Mouse (Mus musculus) myocyte (in vitro differentiated cells): Measurements from ENCODE around the gene Otop3. TPM values are rescaled to one million over a fixed set of nuclear protein-coding genes. Genes with fewer than 3 reads are reported as not detected.
A peak's percentile ranks its signal among the peaks of the same experiment; 100 is the strongest.

Source experiments
- H3K27me3 ChIP-seq: one replicate; pipeline ENCODE4 v1.6.1; 2011; ENCODE audit not compliant: control insufficient read depth, insufficient read depth, insufficient read length
- H3K36me3 ChIP-seq: one replicate; pipeline ENCODE4 v1.6.1; 2011; ENCODE audit not compliant: control insufficient read depth, insufficient read depth
- H3K4me2 ChIP-seq: one replicate; pipeline ENCODE4 v1.6.1; 2011; ENCODE audit warnings: low read depth, control low read depth
- H3K4me3 ChIP-seq: one replicate; pipeline ENCODE4 v1.5.1; 2011; ENCODE audit warnings: mild to moderate bottlenecking, control low read depth, moderate library complexity
- H3K79me2 ChIP-seq: one replicate; pipeline ENCODE4 v1.6.1; 2011; ENCODE audit not compliant: control insufficient read depth, insufficient read depth
- H3ac ChIP-seq: one replicate; pipeline ENCODE4 v1.6.1; 2011; ENCODE audit not compliant: control insufficient read depth, insufficient read length
- CEBPB ChIP-seq: IDR thresholded peaks from 2 replicates; pipeline ENCODE4 v1.6.1; 2011; ENCODE audit warnings: mild to moderate bottlenecking, moderate library complexity; ENCODE audit not compliant: poor library complexity, insufficient read depth, severe bottlenecking
- E2F4 ChIP-seq: IDR thresholded peaks from one replicate; pipeline ENCODE4 v1.6.1; 2011; ENCODE audit warnings: mild to moderate bottlenecking, control low read depth, moderate library complexity; ENCODE audit not compliant: insufficient read depth
- MAX ChIP-seq: IDR thresholded peaks from one replicate; pipeline ENCODE4 v1.6.1; 2011; ENCODE audit warnings: low read depth, mild to moderate bottlenecking, control low read depth
- MYOD1 ChIP-seq, 3 experiments: IDR thresholded peaks; one replicate each; pipeline ENCODE4 v1.6.1; 2011; ENCODE audit warnings: control low read depth in 2 of 3, low read depth in 2 of 3, mild to moderate bottlenecking in 2 of 3, moderate library complexity in 1 of 3; ENCODE audit not compliant: insufficient read length in 2 of 3, control insufficient read depth in 1 of 3
- MYOG ChIP-seq, 3 experiments: IDR thresholded peaks; one replicate each; pipeline ENCODE4 v1.6.1; 2011; ENCODE audit warnings: control low read depth in 2 of 3, low read depth in 2 of 3, mild to moderate bottlenecking in 2 of 3; ENCODE audit not compliant: insufficient read length in 2 of 3, control insufficient read depth in 1 of 3, insufficient read depth in 1 of 3
- POLR2A ChIP-seq: IDR thresholded peaks from one replicate; pipeline ENCODE4 v1.6.1; 2011; ENCODE audit warnings: low read depth, mild to moderate bottlenecking, control low read depth, moderate library complexity; ENCODE audit not compliant: insufficient read length
- POLR2AphosphoS2 ChIP-seq: IDR thresholded peaks from one replicate; pipeline ENCODE4 v1.6.1; 2011; ENCODE audit warnings: low read depth, control low read depth; ENCODE audit not compliant: insufficient read length
- REST ChIP-seq: IDR thresholded peaks from one replicate; pipeline ENCODE4 v1.6.1; 2011; ENCODE audit warnings: mild to moderate bottlenecking, control low read depth, moderate library complexity; ENCODE audit not compliant: insufficient read depth, insufficient read length
- SRF ChIP-seq: IDR thresholded peaks from one replicate; pipeline ENCODE4 v1.6.1; 2011; ENCODE audit warnings: low read depth; ENCODE audit not compliant: control insufficient read depth, insufficient read length
- TCF12 ChIP-seq: IDR thresholded peaks from one replicate; pipeline ENCODE4 v1.6.1; 2011; ENCODE audit warnings: mild to moderate bottlenecking, control low read depth; ENCODE audit not compliant: poor library complexity, insufficient read depth, severe bottlenecking
- TCF3 ChIP-seq: IDR thresholded peaks from one replicate; pipeline ENCODE4 v1.6.1; 2011; ENCODE audit warnings: low read depth, control low read depth; ENCODE audit not compliant: insufficient read length
- USF1 ChIP-seq: IDR thresholded peaks from one replicate; pipeline ENCODE4 v1.6.1; 2011; ENCODE audit warnings: low read depth, mild to moderate bottlenecking, control low read depth, moderate library complexity
- polyA plus RNA-seq: library from polyadenylated mRNA; unstranded; fragments of >200 nt; fragmentation: generic; extraction: Trizol; gene quantifications from one replicate; pipeline ENCODE4 v1.2.1, GENCODE M21; 2012; ENCODE audit warnings: missing spikeins

Gene Otop3
- polyA plus RNA-seq, 1 experiment, result not detected

- TF ChIP-seq MYOD1 (IDR thresholded peaks at IDR 0.05; ENCODE audit: control insufficient read depth in 1 of 3, insufficient read length in 2 of 3, low read depth in 2 of 3), result no peak
- no peak for TF ChIP-seq TCF12
- TF ChIP-seq MAX, result no peak
- no peak for TF ChIP-seq POLR2AphosphoS2
- TF ChIP-seq E2F4, result no peak
- Histone ChIP-seq H3K79me2 (no peaks in the 10 kb centered on the region), H3K4me3 (no peak overlapping the region), H3K27me3 (peaks cover 47% of the 10 kb centered on the region), H3K36me3 (no peaks in the 10 kb centered on the region), H3K4me2 (no peak overlapping the region), H3ac (no peak overlapping the region)
Measured at GRCm38 (mm10) chr11:115335223-115335622, 692 bp downstream of the Otop3 start.

GRCm38 (mm10) chr11:115336115-115336514 lies 1.6 kb downstream of the Otop3 start:
- Histone ChIP-seq H3K36me3 (no peaks in the 10 kb centered on the region), H3K27me3 (peaks cover 55% of the 10 kb centered on the region)

GRCm38 (mm10) chr11:115337350-115337749 lies 2.8 kb downstream of the Otop3 start:
- Histone ChIP-seq H3K4me3 (no peak overlapping the region), H3ac (no peak overlapping the region), H3K79me2 (no peaks in the 10 kb centered on the region), H3K4me2 (no peak overlapping the region), H3K36me3 (no peaks in the 10 kb centered on the region), H3K27me3 (peaks cover 62% of the 10 kb centered on the region)
- TF ChIP-seq CEBPB (no peak), MYOG (IDR thresholded peaks at IDR 0.05; ENCODE audit: control insufficient read depth in 1 of 3, insufficient read depth in 1 of 3, insufficient read length in 2 of 3, low read depth in 2 of 3) (no peak), TCF12 (no peak), MAX (no peak), MYOD1 (IDR thresholded peaks at IDR 0.05; ENCODE audit: control insufficient read depth in 1 of 3, insufficient read length in 2 of 3, low read depth in 2 of 3) (no peak), POLR2AphosphoS2 (no peak), TCF3 (no peak)

More at GRCm38 (mm10) chr11:115336115-115336514, 1.6 kb downstream of the Otop3 start:
- Histone ChIP-seq H3K4me2 (no peak overlapping the region), H3K4me3 (no peak overlapping the region), H3K79me2 (no peaks in the 10 kb centered on the region), H3ac (no peak overlapping the region)
- peak; percentile 66 for TF ChIP-seq REST
- TF ChIP-seq TCF12, result no peak

GRCm38 (mm10) chr11:115337826-115338225 lies 3.3 kb downstream of the Otop3 start:
- no peaks in the 10 kb centered on the region for H3K36me3 ChIP-seq
- H3K4me2 ChIP-seq, result no peak overlapping the region
- H3K4me3 ChIP-seq, result no peak overlapping the region
- H3ac ChIP-seq, result no peak overlapping the region
- no peak for TF ChIP-seq TCF12
- H3K79me2 ChIP-seq, result no peaks in the 10 kb centered on the region
- H3K27me3 ChIP-seq, result peaks cover 57% of the 10 kb centered on the region

- H3K4me3 ChIP-seq, result no peak overlapping the region
- no peak overlapping the region for H3K4me2 ChIP-seq
- H3ac ChIP-seq, result no peak overlapping the region
- H3K27me3 ChIP-seq, result peaks cover 42% of the 10 kb centered on the region
- no peaks in the 10 kb centered on the region for H3K36me3 ChIP-seq
- TF ChIP-seq MAX (no peak), POLR2AphosphoS2 (no peak), CEBPB (no peak), TCF3 (no peak), MYOG (IDR thresholded peaks at IDR 0.05; ENCODE audit: control insufficient read depth in 1 of 3, insufficient read depth in 1 of 3, insufficient read length in 2 of 3, low read depth in 2 of 3) (no peak), POLR2A (no peak), MYOD1 (IDR thresholded peaks at IDR 0.05; ENCODE audit: control insufficient read depth in 1 of 3, insufficient read length in 2 of 3, low read depth in 2 of 3) (no peak), TCF12 (no peak), SRF (no peak), E2F4 (no peak), USF1 (no peak)
- H3K79me2 ChIP-seq, result no peaks in the 10 kb centered on the region
Measured at GRCm38 (mm10) chr11:115341246-115341645, 6.7 kb downstream of the Otop3 start.

- Histone ChIP-seq H3K27me3 (peaks cover 42% of the 10 kb centered on the region), H3K4me3 (no peak overlapping the region), H3K36me3 (no peaks in the 10 kb centered on the region), H3K4me2 (no peak overlapping the region), H3ac (no peak overlapping the region), H3K79me2 (no peaks in the 10 kb centered on the region)
- TF ChIP-seq REST (no peak), MAX (no peak)
Measured at GRCm38 (mm10) chr11:115341866-115342265, 7.3 kb downstream of the Otop3 start.
